Comparison of ENCODE assay signal across 8 mouse cellular contexts in the genomic region with DNA sequence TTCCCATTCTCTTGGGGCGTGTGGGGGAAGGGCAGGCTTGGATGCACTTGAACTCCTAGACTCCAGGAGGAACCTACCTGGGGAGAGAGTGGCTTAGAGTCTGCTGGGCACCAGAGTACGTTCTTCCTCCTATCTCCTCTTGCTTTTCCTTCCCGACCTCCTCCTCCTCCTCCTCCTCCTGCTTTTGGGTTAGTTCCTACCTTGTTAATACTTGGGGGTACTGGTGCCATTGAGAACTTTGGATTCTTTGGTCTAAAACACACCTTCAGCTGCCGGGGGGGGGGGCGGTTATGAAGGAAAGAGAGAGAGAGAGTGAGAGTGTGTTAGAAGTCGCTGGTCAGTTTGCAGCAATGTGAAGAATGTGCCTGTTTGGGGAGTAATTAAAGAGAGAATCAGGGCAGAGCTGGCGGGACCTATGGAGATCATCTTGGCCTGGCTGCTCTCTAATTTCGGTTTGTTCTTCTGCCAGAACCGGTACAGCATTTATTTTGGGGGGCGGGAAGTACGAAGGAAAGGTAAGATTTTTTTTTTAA.
DNase-seq lines count a peak whose midpoint lies in the region; ATAC-seq and TF ChIP-seq lines count a peak whose summit lies in the region.

No protein-coding gene starts in this region.

- 48% methylated on average over 11 of the region's 11 CpGs for WGBS in heart, adult 2 months
- 20% methylated on average over 10 of the region's 11 CpGs for WGBS in forebrain, embryonic 16.5 days
- WGBS in liver, embryonic 16.5 days (ENCODE audit: insufficient replicate concordance): 20% methylated on average over 10 of the region's 11 CpGs

- DNase-seq in heart, adult 2 months: no peak
- DNase-seq in heart, postnatal 36 days: no peak
- DNase-seq in CH12.LX (ENCODE audit: extremely low read depth): no peak
- no peak for DNase-seq in embryo, embryonic 9.5 days (ENCODE audit: extremely low spot score)
- no peak for DNase-seq in frontal cortex, postnatal 14 days (ENCODE audit: low spot score in 2 of 2)
- no peak for DNase-seq in urinary bladder, postnatal 25 days (ENCODE audit: low spot score)

- intact Hi-C loops in heart, adult 2 months (cut with DNase I): loop anchor here (5.0 to 10.0 kb wide), 3 partner anchors 47 to 197 kb away; no protein-coding TSS in a partner anchor
- intact Hi-C loops in heart, postnatal 36 days (cut with DNase I): loop anchor here (5.0 to 10.0 kb wide), 2 partner anchors 197 to 469 kb away; no protein-coding TSS in a partner anchor

- TF ChIP-seq CTCF in heart, adult 2 months (IDR thresholded peaks at IDR 0.05): no peak
- TF ChIP-seq CTCF in CH12.LX (conservative IDR thresholded peaks at IDR 0.05 in 1 of 2, IDR thresholded peaks at IDR 0.05 in 1 of 2; ENCODE audit: low read depth in 2 of 2, low read length in 2 of 2): no peak

- H3K27me3 ChIP-seq in heart, adult 2 months (ENCODE audit: control insufficient read depth, insufficient read depth, low read length): no peaks in the 10 kb centered on the region
- peaks cover 12% of the 10 kb centered on the region for H3K27me3 ChIP-seq in CH12.LX (replicated peaks)
- H3K27me3 ChIP-seq in forebrain, embryonic 16.5 days (replicated peaks; ENCODE audit: control insufficient read depth, insufficient read depth, low read length): peaks cover 39% of the 10 kb centered on the region
- peaks cover 25% of the 10 kb centered on the region for H3K27me3 ChIP-seq in liver, embryonic 16.5 days (ENCODE audit: control insufficient read depth, insufficient read depth, low read depth, low read length)

- H3K4me3 ChIP-seq in heart, adult 2 months: peak overlapping the region; percentile 76
- H3K4me3 ChIP-seq in CH12.LX (replicated peaks in 1 of 3; ENCODE audit: low read depth in 2 of 3, low read length in 2 of 3, poor library complexity in 1 of 3): peak overlapping the region; percentile 10 to 79 (median 57)
- peak overlapping the region; percentile 68 for H3K4me3 ChIP-seq in forebrain, embryonic 16.5 days (replicated peaks; ENCODE audit: low read length)
- H3K4me3 ChIP-seq in liver, embryonic 16.5 days (ENCODE audit: low read depth, low read length): peak overlapping the region; percentile 63

- peak overlapping the region; percentile 74 for H3K4me2 ChIP-seq in CH12.LX (ENCODE audit: insufficient read depth, low read depth, poor library complexity, severe bottlenecking)
- H3K4me2 ChIP-seq in forebrain, embryonic 16.5 days (ENCODE audit: low read length): peak overlapping the region; percentile 95
- peak overlapping the region; percentile 56 for H3K4me2 ChIP-seq in liver, embryonic 16.5 days (ENCODE audit: low read depth, low read length)

- no peaks in the 10 kb centered on the region for H3K9me3 ChIP-seq in CH12.LX (replicated peaks; ENCODE audit: low read length)
- no peaks in the 10 kb centered on the region for H3K9me3 ChIP-seq in forebrain, embryonic 16.5 days (ENCODE audit: control insufficient read depth, low read length)
- H3K9me3 ChIP-seq in liver, embryonic 16.5 days (replicated peaks; ENCODE audit: control insufficient read depth, low read length): no peaks in the 10 kb centered on the region

- TF ChIP-seq POLR2A in heart, adult 2 months (IDR thresholded peaks at IDR 0.05; ENCODE audit: insufficient read depth, low read depth, low read length): no peak
- TF ChIP-seq POLR2A in CH12.LX (IDR thresholded peaks at IDR 0.05; ENCODE audit: low read depth, low read length): no peak

- H3K79me2 ChIP-seq in heart, adult 2 months (replicated peaks; ENCODE audit: control insufficient read depth, insufficient read depth, low read length): peaks cover 1% of the 10 kb centered on the region
- no peaks in the 10 kb centered on the region for H3K79me2 ChIP-seq in CH12.LX (replicated peaks; ENCODE audit: control insufficient read depth, extremely low read depth, insufficient read depth, poor library complexity, severe bottlenecking)

- in situ Hi-C loops in CH12.LX (cut with MboI; ENCODE audit: low pct_ligation_motif_present, low pct_unique_long_range_greater_than_20kb, low sequenced_read_pairs): no loop called here

- peak overlapping the region; percentile 97 for H3K9ac ChIP-seq in heart, adult 2 months (ENCODE audit: low read depth, low read length)
- H3K9ac ChIP-seq in CH12.LX (ENCODE audit: insufficient read depth, low read depth): peak overlapping the region; percentile 80; the same call in 1 of the 2 replicates
- peak overlapping the region; percentile 68 for H3K9ac ChIP-seq in forebrain, embryonic 16.5 days (replicated peaks; ENCODE audit: low read depth, low read length)
- no peak overlapping the region for H3K9ac ChIP-seq in liver, embryonic 16.5 days (ENCODE audit: low read depth, low read length)

- no peak for ATAC-seq in forebrain, embryonic 16.5 days
- ATAC-seq in liver, embryonic 16.5 days (ENCODE audit: low read depth): no peak

- 0 out of 2 replicates have a peak, but pooled peaks cover 2% of the 10 kb centered on the region for H3K36me3 ChIP-seq in heart, adult 2 months (ENCODE audit: control insufficient read depth, insufficient read depth, low read length)
- H3K36me3 ChIP-seq in CH12.LX (replicated peaks in 1 of 2; ENCODE audit: control insufficient read depth in 1 of 2, insufficient read depth in 1 of 2, low read length in 1 of 2): no peaks in the 10 kb centered on the region
- no peaks in the 10 kb centered on the region for H3K36me3 ChIP-seq in forebrain, embryonic 16.5 days (ENCODE audit: control insufficient read depth, insufficient read depth)
- H3K36me3 ChIP-seq in liver, embryonic 16.5 days (ENCODE audit: control insufficient read depth, insufficient read depth): no peaks in the 10 kb centered on the region

- H3K4me1 ChIP-seq in heart, adult 2 months (ENCODE audit: control insufficient read depth, insufficient read depth, low read length): peaks cover 6% of the 10 kb centered on the region
- H3K4me1 ChIP-seq in CH12.LX (ENCODE audit: control insufficient read depth in 1 of 2, insufficient read depth in 2 of 2): peaks cover 11 to 67% of the 10 kb centered on the region in 2 experiments; a peak in 3 of 4 replicates
- H3K4me1 ChIP-seq in forebrain, embryonic 16.5 days (replicated peaks; ENCODE audit: control insufficient read depth, insufficient read depth, low read length): peaks cover 41% of the 10 kb centered on the region
- peaks cover 10% of the 10 kb centered on the region for H3K4me1 ChIP-seq in liver, embryonic 16.5 days (ENCODE audit: control insufficient read depth, low read depth, low read length)

- dilution Hi-C loops in CH12.LX (cut with MboI; ENCODE audit: extremely low pct_ligation_motif_present, extremely low pct_unique_long_range_greater_than_20kb, low sequenced_read_pairs): no loop called here

- TF ChIP-seq RAD21 in CH12.LX (IDR thresholded peaks at IDR 0.05; ENCODE audit: low read depth, low read length): no peak

- TF ChIP-seq EP300 in heart, adult 2 months (IDR thresholded peaks at IDR 0.05; ENCODE audit: insufficient read depth, low read depth, low read length): no peak
- TF ChIP-seq EP300 in CH12.LX (IDR thresholded peaks at IDR 0.05; ENCODE audit: low read length): no peak

- peak overlapping the region; percentile 94 for H3K27ac ChIP-seq in heart, adult 2 months
- H3K27ac ChIP-seq in CH12.LX (ENCODE audit: insufficient read depth, low read depth): no peak overlapping the region
- H3K27ac ChIP-seq in forebrain, embryonic 16.5 days (ENCODE audit: low read length): peak overlapping the region; percentile 74
- no peak overlapping the region for H3K27ac ChIP-seq in liver, embryonic 16.5 days (ENCODE audit: low read length)

TF ChIP-seq in CH12.LX, 34 proteins besides CTCF, POLR2A, EP300 and RAD21:
- TF ChIP-seq HCFC1 (IDR thresholded peaks at IDR 0.05; ENCODE audit: low read depth, low read length): no peak
- no peak for TF ChIP-seq USF1 (IDR thresholded peaks at IDR 0.05; ENCODE audit: low read depth, low read length)
- no peak for TF ChIP-seq POLR2AphosphoS2 (IDR thresholded peaks at IDR 0.05; ENCODE audit: low read depth, low read length)
- no peak for TF ChIP-seq ZMIZ1 (IDR thresholded peaks at IDR 0.05; ENCODE audit: low read depth, low read length)
- no peak for TF ChIP-seq RCOR1 (conservative IDR thresholded peaks at IDR 0.05; ENCODE audit: low read depth, low read length)
- TF ChIP-seq E2F4 (IDR thresholded peaks at IDR 0.05; ENCODE audit: insufficient replicate concordance, low read depth, low read length): no peak
- TF ChIP-seq JUN (IDR thresholded peaks at IDR 0.05; ENCODE audit: insufficient read depth, low read depth, low read length): no peak
- TF ChIP-seq CHD1 (IDR thresholded peaks at IDR 0.05; ENCODE audit: low read depth, low read length): no peak
- no peak for TF ChIP-seq ZKSCAN1 (IDR thresholded peaks at IDR 0.05; ENCODE audit: borderline replicate concordance, low read depth, low read length)
- TF ChIP-seq MAX (IDR thresholded peaks at IDR 0.05; ENCODE audit: low read length): no peak
- TF ChIP-seq MXI1 (IDR thresholded peaks at IDR 0.05; ENCODE audit: low read depth, low read length): no peak
- TF ChIP-seq GABPA (IDR thresholded peaks at IDR 0.05; ENCODE audit: insufficient replicate concordance, low read depth, low read length): no peak
- no peak for TF ChIP-seq MAFK (IDR thresholded peaks at IDR 0.05; ENCODE audit: insufficient replicate concordance, low read length)
- TF ChIP-seq ELF1 (IDR thresholded peaks at IDR 0.05; ENCODE audit: low read depth, low read length): no peak
- TF ChIP-seq NRF1 (IDR thresholded peaks at IDR 0.05; ENCODE audit: low read depth, low read length): no peak

Comparison
In these comparisons a context has a peak if more than half of its experiments do, and no peak if none do; other contexts are left out.
1. H3K27ac ChIP-seq: peak in heart, adult 2 months (single experiment) and forebrain, embryonic 16.5 days (single experiment); none in CH12.LX (single experiment) and liver, embryonic 16.5 days (single experiment).
2. Peak in every context shown above with its lines, with median percentiles within 50 percentile points of each other: H3K4me3 ChIP-seq and H3K4me2 ChIP-seq.